Mouse (Mus musculus): ENCODE data around the gene Snx29.
"Not testable (repeated sequence)": the region's sequence is repeated elsewhere in the genome, so short reads cannot be mapped to it uniquely, and the experiment has no call there.

GRCm38 (mm10) chr16:11297700-11298099 lies 25.0 kb upstream of the Snx29 start:
- not testable (repeated sequence) for TF ChIP-seq CTCF, POLR2A (IDR thresholded peaks at IDR 0.05; ENCODE audit: insufficient read depth, low read depth, low read length)
